Mouse (Mus musculus) heart, adult 2 months (tissue): Measurements from ENCODE around the gene Gm16181. TPM values are rescaled to one million over a fixed set of nuclear protein-coding genes. Genes with fewer than 3 reads are reported as not detected.

Source experiments
- DNase-seq, 2 experiments: peaks; one replicate each; pipeline ENCODE4 v3.0.0; 2021
- H3K27ac ChIP-seq: fragments of 200-600 bp; 2 replicates; pipeline ENCODE4 v1.8.1; 2022
- H3K27me3 ChIP-seq: fragments of 200-500 bp; 2 replicates; pipeline ENCODE4 v1.6.1; 2012; ENCODE audit warnings: mild to moderate bottlenecking, low read length, inconsistent platforms, mixed read lengths; ENCODE audit not compliant: control insufficient read depth, insufficient read depth
- H3K36me3 ChIP-seq: fragments of 200-500 bp; 2 replicates; pipeline ENCODE4 v1.6.1; 2012; ENCODE audit warnings: low read length, inconsistent platforms; ENCODE audit not compliant: control insufficient read depth, insufficient read depth
- H3K4me1 ChIP-seq: fragments of 200-500 bp; 2 replicates; pipeline ENCODE4 v1.6.1; 2011; ENCODE audit warnings: low read length; ENCODE audit not compliant: control insufficient read depth, insufficient read depth
- H3K4me3 ChIP-seq: fragments of 200-600 bp; 2 replicates; pipeline ENCODE4 v1.8.1; 2022
- H3K79me2 ChIP-seq: fragments of 200-500 bp; replicated peaks from 2 replicates; pipeline ENCODE4 v1.6.1; 2012; ENCODE audit warnings: mild to moderate bottlenecking, inconsistent platforms, low read length, moderate library complexity, mixed read lengths; ENCODE audit not compliant: control insufficient read depth, insufficient read depth
- H3K9ac ChIP-seq: fragments of 200-500 bp; 2 replicates; pipeline ENCODE4 v1.6.1; 2012; ENCODE audit warnings: low read depth, mild to moderate bottlenecking, control low read depth, inconsistent platforms, low read length, mixed read lengths
- CTCF ChIP-seq: fragments of 200-600 bp; IDR thresholded peaks from 2 replicates; pipeline ENCODE4 v1.8.1; 2022; ENCODE audit warnings: antibody characterized with exemption, mild to moderate bottlenecking, moderate library complexity
- EP300 ChIP-seq: fragments of 200-500 bp; IDR thresholded peaks from 2 replicates; pipeline ENCODE4 v1.6.1; 2011; ENCODE audit warnings: low read depth, low read length, control low read depth; ENCODE audit not compliant: insufficient read depth
- POLR2A ChIP-seq: fragments of 200-500 bp; IDR thresholded peaks from 2 replicates; pipeline ENCODE4 v1.6.1; 2011; ENCODE audit warnings: mild to moderate bottlenecking, low read depth, low read length, control low read depth; ENCODE audit not compliant: insufficient read depth
- WGBS: fragments of 180-500 bp; shearing (Covaris S2); methylation state at CpG from one replicate; pipeline ENCODE4 v1.1.7; 2018; 5-methylcytosine and 5-hydroxymethylcytosine counted together
- intact Hi-C: fragments of 180-260 bp; cut with DNase I; formaldehyde crosslinking; loops from one replicate; pipeline ENCODE4 v1.15.1; 2025
- polyA plus RNA-seq: library from polyadenylated mRNA; depleted of rRNA; stranded (reverse); fragments of >200 nt; gene quantifications from 2 replicates; pipeline ENCODE4 v1.2.3, GENCODE M21; 2012
- total RNA-seq, 2 experiments: library from RNA; stranded (reverse); gene quantifications; 2 replicates each; pipeline ENCODE4 v1.2.3; 2021

The Gm16181 gene
- total and polyA plus RNA-seq, 3 experiments = 2.1 TPM; not detected in 2

GRCm38 (mm10) chr17:35234903-35235302 is 14.3 kb downstream of the Gm16181 start:
- H3K4me3 ChIP-seq = peak overlapping the region; percentile 67
- no peaks in the 10 kb centered on the region for H3K27me3 ChIP-seq
- no peak for TF ChIP-seq POLR2A
- no peak for TF ChIP-seq EP300
- no peak for TF ChIP-seq CTCF
- no peaks in the 10 kb centered on the region for H3K36me3 ChIP-seq
- peaks cover 2% of the 10 kb centered on the region for H3K79me2 ChIP-seq
- H3K27ac ChIP-seq = peak overlapping the region; percentile 94
- peak; percentile 65 to 73 for DNase-seq
- under 1% methylated on average over 31 of the region's 31 CpGs for WGBS
- H3K4me1 ChIP-seq = peaks cover 5% of the 10 kb centered on the region; the same call in 1 of the 2 replicates
- peak overlapping the region; percentile 92 for H3K9ac ChIP-seq
- intact Hi-C loops = loop anchor here (5.0 to 10.0 kb wide), 3 partner anchors 113 to 380 kb away; partner anchors contain the start of genes Csnk2b, Gpank1, Nelfe and Skiv2l

- Histone ChIP-seq H3K4me3 (peak within 1 kb of the TSS; percentile 67), H3K4me1 (peaks cover 8% of the 10 kb centered on the region), H3K79me2 (peaks cover 2% of the 10 kb centered on the region), H3K36me3 (no peaks in the 10 kb centered on the region), H3K27ac (peak within 1 kb of the TSS; percentile 94), H3K9ac (peak within 1 kb of the TSS; percentile 92), H3K27me3 (no peaks in the 10 kb centered on the region)
- intact Hi-C loops = loop anchor here (2.0 to 10.0 kb wide), 4 partner anchors 69 to 381 kb away; partner anchors contain the start of genes Csnk2b, Gpank1, Nelfe and Skiv2l
- peak; percentile 98 for TF ChIP-seq EP300
- TF ChIP-seq POLR2A = peak; percentile 91
- TF ChIP-seq CTCF = no peak
- peak; percentile 87 to 93 for DNase-seq
- under 1% methylated on average over 35 of the region's 35 CpGs for WGBS
These were observed 15.2 kb downstream of the Gm16181 start, which contains the start of gene Nfkbil1 for GRCm38 (mm10) chr17:35235614-35236389. Gene Nfkbil1, minus strand, starts transcription at chr17:35235792.

- peak overlapping the region; percentile 63 for H3K9ac ChIP-seq
- no peak; the same call in 1 of the 2 replicates for TF ChIP-seq CTCF
- no peak; the same call in 1 of the 2 replicates for TF ChIP-seq EP300
- TF ChIP-seq POLR2A = no peak; the same call in 1 of the 2 replicates
- DNase-seq = peak; percentile 93 to 99
- no peaks in the 10 kb centered on the region for H3K27me3 ChIP-seq
- peak overlapping the region; percentile 67 for H3K4me3 ChIP-seq
- 1% methylated on average over 18 of the region's 18 CpGs for WGBS
- no peaks in the 10 kb centered on the region; the same call in 1 of the 2 replicates for H3K79me2 ChIP-seq
- H3K4me1 ChIP-seq = peaks cover 8% of the 10 kb centered on the region
- no peaks in the 10 kb centered on the region for H3K36me3 ChIP-seq
- intact Hi-C loops = loop anchor here (2.0 to 10.0 kb wide), 4 partner anchors 70 to 382 kb away; partner anchors contain the start of genes Csnk2b, Gpank1, Nelfe and Skiv2l
- peak overlapping the region; percentile 94 for H3K27ac ChIP-seq
These were observed 15.7 kb downstream of the Gm16181 start for GRCm38 (mm10) chr17:35236390-35236746.

GRCm38 (mm10) chr17:35236996-35237395 is 16.4 kb downstream of the Gm16181 start:
- Histone ChIP-seq H3K4me1 (peaks cover 8% of the 10 kb centered on the region), H3K4me3 (no peak overlapping the region), H3K27ac (no peak overlapping the region), H3K36me3 (no peaks in the 10 kb centered on the region), H3K9ac (no peak overlapping the region), H3K79me2 (no peaks in the 10 kb centered on the region; the same call in 1 of the 2 replicates), H3K27me3 (no peaks in the 10 kb centered on the region)
- no peak for DNase-seq
- 79% methylated on average over 9 of the region's 9 CpGs for WGBS
- no peak for TF ChIP-seq POLR2A
- TF ChIP-seq EP300 = no peak
- intact Hi-C loops = loop anchor here (2.0 to 10.0 kb wide), 4 partner anchors 70 to 382 kb away; partner anchors contain the start of genes Csnk2b, Gpank1, Nelfe and Skiv2l

- H3K4me3 ChIP-seq = no peak overlapping the region
- H3K4me1 ChIP-seq = peaks cover 7% of the 10 kb centered on the region
- no peak overlapping the region for H3K27ac ChIP-seq
- H3K27me3 ChIP-seq = no peaks in the 10 kb centered on the region
- H3K9ac ChIP-seq = no peak overlapping the region
- 90% methylated on average over 12 of the region's 12 CpGs for WGBS
- intact Hi-C loops = loop anchor here (2.0 to 10.0 kb wide), 4 partner anchors 71 to 383 kb away; partner anchors contain the start of genes Csnk2b, Gpank1, Nelfe and Skiv2l
- no peaks in the 10 kb centered on the region for H3K36me3 ChIP-seq
- no peaks in the 10 kb centered on the region; the same call in 1 of the 2 replicates for H3K79me2 ChIP-seq
- TF ChIP-seq POLR2A = no peak
- no peak for TF ChIP-seq CTCF
- no peak for TF ChIP-seq EP300
- no peak for DNase-seq
These were observed 16.9 kb downstream of the Gm16181 start for GRCm38 (mm10) chr17:35237504-35237903.
